Mouse (Mus musculus) lung, postnatal 10 days (tissue): ENCODE measurements around the gene Ppme1.

Experiments used
- DNase-seq: peaks from one replicate; pipeline ENCODE4 v3.0.0; 2021

The Ppme1 gene

DNA sequence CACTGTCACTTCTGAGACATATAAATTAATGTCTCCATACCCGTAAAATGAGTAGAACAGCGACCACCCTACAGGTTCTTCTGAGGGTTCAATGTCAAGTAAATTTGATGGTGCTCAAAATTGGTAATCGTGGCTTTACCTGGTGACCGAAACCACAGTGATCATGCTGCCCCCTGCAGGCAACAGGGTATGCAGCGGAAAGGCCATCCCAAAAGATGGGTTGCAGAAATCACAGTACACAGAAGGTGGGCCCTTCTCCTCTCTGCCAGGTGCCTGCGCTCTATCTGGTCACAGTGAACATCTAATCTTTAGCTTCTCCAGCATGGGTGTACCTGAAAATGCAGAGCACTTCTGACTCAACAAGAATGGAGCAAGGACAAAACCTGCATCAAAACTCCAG, 46.6 kb downstream of the Ppme1 start:
- peak; percentile 57 for DNase-seq

DNA sequence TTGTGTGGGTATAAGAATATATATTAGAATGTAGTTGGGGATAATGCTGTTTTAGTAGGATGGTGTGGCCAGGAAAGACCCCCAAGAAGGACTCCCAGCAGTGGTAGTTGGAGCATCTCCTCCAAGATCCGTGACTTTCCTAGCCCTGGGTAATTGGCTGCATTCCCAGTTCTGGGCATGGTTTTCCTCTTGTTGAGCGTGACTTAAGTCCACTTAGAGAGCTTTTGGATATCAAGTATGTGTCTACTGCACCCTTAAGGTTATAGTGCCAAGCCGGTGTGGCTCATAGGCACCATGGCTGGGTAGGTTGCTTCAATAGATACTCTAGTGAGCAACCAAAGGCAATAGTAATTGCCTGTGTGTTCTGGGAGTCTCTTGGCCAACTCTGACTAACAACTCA, 48.4 kb downstream of the Ppme1 start:
- peak; percentile 52 for DNase-seq

DNA sequence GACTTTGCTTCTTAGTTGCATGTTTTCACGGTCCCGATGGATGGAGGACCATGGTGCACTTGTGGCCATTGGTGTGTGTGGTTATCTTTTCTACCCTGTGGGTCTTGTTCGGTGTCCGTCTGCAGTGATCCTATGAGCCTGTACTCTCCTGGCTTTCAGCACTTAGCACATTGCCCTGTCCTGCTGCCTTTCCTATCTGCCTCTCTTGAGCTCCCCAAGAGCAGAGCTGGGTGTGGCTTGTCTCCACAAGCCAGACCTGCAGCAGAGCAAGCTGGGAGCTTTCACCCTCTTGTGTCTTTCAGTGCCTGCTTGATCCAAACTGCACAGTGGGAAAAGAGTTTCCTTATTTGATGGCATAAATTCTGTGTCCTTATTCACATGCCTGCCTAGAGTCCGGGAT, 54.6 kb downstream of the Ppme1 start:
- DNase-seq = no peak

DNA sequence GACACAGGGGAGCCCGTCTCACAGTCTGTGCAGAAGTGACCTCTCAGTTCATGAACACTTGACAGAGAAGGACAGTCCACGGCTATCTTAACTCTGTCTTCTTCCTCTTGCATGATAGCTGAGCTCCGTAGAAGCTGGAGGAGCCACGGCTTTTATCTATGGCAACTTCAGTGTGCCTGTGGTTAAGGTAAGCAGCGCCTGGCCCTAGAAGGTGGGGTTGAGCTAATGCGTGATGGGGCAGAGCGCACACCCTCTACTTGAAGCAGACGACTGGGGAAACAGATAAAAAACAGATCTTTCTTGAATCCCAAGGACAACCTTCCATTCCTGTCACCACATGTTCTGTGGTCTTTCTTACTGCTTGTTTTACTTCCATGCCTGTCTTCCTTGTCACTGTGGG, 55.2 kb downstream of the Ppme1 start:
- no peak for DNase-seq

DNA sequence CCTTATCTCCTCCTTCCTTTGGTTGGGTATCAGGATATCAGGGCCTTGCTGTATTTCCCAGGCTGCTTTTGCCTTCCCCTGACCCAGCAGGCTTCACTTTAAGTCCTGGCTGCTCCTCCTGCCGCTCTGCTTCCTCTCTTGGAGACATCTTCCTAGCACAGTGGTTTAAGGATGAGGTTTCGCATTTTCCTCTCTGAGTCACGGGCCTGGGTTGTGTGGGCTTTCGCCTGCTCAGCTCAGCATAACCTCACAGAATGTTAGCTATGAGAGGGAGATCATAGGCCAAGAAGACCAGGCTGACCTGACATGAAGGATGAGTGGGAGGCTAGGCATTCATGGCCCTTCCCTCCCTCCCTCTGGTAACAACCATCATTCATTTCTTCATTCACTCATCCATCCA, 59.4 kb downstream of the Ppme1 start:
- DNase-seq = no peak

DNA sequence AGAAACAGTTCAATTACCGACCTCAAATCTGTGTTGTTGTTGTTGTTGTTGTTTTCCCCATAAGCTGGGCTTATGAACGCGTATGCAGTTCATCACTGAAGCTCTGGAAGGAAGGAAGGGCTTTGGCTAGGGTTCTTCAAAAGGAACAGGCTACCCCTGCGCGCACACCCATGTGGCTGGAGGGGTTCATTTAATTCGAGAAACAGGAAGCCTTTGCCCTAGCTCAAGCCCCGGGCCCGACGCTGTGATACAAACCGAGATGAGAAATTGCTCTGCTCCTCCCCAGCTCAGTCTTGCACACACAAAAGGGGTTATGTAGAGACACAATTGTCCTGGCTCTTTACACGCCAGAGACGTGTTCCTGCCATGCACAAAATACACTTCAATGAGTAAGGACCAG, 61.8 kb downstream of the Ppme1 start:
- no peak for DNase-seq

DNA sequence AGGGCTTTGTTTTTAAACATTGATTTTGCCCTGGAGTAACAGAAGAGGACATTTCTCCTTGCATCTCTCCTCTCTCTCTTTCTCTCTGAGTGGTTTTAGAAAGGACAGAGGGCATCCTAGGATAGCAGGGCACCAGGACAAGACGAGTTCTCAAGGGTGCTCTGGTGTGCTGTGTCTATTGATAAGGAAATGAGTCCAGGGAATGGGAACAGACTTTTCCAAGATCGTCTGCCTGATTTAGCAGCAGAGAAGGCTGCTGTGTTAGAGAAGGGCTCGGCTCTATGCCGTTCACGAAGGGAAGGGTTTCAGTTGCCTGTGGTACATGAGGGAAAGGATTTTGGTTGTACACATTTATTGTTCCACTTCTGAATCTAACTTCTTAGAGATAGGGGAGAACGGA, 62.4 kb downstream of the Ppme1 start:
- no peak for DNase-seq

DNA sequence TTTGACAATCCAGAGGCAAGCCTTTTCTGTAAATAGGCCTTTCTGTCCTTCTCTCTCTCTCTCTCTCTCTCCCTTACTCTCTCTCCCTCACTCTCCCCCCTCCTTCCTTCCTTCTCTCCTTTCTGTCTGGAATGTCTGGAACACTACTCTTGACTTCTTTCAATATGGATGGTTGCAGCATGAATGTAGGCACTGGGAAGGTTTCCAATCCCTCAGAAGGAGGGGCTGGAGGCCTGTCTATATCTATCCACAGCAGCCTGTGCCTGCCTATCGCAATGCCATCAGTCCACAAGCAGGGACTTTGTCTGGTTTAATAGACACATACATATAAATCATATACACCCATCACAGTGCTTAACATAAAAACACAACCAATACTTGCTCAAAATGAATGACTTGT, 62.9 kb downstream of the Ppme1 start:
- DNase-seq = no peak

DNA sequence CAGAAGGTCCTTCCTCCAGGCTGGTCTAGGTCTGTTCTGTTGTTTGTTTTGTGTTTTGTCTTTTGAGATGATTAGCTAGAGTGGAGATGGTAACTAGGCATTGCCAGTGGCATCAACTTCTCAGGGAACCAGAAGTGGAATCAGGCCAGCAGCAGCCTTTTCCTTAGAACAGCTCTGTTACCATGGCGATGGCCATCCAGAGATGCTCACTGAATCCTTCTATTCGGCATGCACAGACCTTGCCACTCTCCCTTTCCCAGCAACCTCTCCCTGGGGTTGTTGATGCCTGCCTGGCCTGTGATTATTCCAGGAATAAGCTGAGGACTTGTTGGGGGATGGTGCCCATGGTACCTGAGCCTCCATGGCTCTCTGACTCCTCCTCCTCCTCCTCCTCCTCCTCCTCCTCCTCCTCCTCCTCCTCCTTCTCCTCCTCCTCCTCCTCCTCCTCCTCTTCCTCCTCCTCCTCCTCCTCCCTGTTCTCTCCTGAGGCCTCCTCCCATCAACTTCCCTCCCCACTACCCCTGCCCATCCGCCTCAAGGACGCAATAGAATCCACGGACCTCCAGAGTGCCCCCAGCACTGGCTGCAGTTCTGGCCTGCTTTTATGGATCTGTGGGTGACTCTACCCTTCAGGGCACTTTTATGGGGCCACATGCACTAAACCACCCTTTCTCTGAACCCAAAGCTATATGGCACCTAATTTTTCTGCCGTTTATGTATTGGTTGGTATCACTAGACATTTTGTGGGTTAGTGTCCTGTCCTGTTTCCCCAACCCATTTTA, 64.0 kb downstream of the Ppme1 start:
- no peak for DNase-seq

DNA sequence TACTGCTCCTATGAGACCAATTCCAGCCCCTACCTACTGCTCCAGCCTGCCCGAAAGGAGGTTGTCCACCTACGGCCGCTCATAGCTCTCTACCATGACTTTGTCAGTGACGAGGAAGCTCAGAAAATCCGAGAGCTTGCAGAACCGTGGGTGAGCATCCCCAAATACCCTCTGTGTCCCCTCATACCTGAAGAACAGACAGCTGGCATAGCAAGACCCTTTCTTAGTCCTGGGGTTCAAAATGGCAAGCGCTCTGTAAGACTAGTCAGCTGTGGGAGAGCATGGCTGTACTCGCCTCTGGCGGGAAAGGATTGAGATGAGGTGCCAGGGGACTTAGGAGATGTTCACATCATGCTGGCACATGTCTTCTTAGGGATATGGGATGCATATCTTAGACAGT, 66.2 kb downstream of the Ppme1 start:
- DNase-seq = no peak

DNA sequence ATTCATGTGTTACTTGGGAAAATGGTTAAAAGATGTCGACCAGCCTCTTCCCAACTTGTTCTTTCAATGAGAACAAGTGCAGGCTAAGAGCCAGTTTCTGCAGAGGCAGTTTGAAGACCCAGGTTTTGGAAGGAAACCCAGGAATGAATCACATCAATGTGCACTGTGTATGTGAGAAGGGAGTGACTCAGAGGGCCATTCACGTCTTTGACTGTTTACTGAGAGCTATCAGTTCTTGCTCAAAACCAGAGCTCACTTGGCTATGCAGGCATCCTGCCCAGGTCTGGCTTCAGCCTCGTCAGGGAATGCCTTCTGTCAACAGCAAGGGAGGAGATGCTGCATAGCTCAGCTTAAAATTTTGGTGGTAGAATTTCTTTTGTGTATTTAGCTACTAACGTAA, 69.8 kb downstream of the Ppme1 start:
- peak; percentile 85 for DNase-seq

DNA sequence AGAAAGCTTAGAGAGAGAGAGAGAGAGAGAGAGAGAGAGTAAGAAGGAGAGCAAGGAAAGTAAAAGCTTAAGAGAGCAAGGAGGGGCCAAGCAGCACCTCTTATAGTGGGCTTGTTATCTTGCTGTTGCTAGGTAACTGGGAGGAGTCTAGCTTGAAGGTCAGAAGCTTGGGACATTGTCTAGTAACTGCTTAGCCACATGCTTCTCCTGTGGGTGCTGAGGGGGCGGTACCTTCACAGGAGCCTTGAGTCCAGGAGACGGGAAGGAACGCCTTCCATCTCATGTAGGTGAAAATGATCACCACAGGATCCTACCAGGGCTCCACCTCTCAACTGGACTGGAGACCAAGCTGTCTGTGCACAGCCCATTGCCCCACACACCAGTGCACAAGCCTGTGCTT, 70.7 kb downstream of the Ppme1 start:
- no peak for DNase-seq

DNA sequence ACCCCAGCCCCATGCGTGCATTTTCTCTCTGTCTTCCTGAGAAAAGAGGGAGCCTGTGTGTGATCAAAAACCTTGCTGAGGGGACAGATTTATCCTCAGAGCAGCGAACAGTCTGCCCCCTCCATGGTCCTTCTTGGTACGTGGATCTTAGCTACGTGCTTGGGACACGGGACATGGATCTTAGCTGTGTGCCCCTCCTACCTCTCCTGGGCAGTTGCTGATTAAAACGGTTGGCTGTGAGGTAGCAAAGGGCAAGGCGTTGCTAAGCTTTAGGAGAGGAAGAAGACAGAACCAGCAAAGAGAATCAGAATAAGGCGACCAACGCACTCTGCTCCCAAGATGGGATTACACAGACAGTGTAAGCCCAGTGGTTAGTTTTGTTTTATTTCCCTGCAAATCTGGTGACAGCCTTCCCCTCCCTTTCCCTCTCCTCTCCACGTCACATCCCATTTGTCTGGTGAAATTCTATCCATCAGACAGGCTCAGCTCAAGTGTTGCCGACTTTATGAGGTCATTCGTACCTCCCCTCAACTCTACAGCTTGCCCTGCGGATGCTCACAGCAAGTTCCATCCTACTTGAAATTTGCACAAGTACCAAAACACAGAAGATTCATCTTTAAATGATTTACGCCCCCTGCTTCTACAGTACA, 73.1 kb downstream of the Ppme1 start:
- DNase-seq = peak; percentile 21

DNA sequence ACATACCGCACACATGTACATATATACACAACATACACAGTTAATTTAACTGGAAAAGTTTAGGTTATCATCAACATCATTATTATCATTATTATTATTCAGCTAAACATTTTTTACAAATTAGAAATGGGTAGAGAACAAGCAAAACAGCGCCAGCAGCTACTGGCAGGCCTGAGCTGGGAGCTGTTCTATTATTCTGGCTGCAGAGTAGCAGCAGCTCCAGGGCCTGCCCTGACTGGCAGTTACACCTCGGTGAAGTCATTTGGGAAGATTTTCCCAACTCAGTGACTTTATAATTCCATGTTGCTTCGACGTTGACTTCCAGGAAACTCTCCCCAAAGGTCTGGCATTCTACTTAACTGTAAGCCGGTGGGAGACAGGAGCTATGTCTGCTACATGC, 75.4 kb downstream of the Ppme1 start:
- DNase-seq = no peak

DNA sequence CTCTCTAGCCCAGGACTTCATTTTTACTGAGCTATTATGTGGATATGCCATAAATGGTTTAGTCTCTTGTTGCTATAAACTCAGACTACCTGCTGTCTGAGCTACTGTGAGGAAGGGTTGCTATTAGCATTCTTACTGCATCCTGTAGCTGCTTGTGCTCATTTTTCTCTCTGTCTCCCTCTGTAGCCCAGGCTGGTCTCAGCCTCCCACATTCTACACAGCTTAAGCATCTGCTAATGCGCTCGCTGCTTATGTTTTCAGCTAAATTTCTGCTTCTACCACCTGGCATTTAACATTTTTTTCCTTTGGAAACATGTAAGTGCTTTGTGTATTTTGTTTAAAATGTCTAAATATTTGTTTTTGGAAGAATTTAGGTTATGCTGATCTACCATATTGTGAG, 76.4 kb downstream of the Ppme1 start:
- DNase-seq = no peak

DNA sequence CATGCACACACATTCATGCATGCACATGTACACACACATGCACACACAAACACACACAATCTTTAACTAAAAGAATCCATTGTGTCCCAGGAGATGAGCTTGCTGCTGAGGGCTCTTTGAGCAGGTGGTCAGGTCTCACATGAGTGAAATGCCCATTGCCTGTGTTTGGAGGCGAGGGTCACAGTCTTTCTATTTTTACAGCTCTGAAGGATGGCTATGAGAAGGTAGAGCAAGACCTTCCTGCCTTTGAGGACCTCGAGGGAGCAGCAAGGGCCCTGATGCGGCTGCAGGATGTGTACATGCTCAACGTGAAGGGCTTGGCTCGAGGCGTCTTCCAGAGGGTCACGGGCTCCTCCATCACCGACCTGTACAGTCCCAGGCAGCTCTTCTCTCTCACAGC, 78.6 kb downstream of the Ppme1 start:
- no peak for DNase-seq

DNA sequence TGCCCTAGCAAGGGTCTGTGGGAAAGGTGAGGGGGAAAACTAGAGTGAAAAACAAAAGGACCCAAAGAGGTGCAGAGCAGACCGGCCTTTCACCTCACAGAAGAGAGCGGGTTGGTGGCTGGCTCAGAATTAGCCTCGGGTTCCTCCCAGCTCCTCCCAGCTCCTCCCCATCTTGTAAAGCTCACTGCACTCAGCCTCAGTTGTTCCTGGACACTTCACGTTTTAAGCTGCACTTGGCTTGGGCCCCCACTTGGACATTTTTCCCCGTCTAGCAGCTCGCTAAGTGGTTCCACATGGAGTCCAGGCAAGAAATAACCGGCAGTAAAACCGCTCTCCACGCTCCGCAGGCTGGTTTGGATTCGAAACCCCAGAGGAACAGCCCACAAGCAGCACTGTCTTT, 83.5 kb downstream of the Ppme1 start:
- peak; percentile 60 for DNase-seq

DNA sequence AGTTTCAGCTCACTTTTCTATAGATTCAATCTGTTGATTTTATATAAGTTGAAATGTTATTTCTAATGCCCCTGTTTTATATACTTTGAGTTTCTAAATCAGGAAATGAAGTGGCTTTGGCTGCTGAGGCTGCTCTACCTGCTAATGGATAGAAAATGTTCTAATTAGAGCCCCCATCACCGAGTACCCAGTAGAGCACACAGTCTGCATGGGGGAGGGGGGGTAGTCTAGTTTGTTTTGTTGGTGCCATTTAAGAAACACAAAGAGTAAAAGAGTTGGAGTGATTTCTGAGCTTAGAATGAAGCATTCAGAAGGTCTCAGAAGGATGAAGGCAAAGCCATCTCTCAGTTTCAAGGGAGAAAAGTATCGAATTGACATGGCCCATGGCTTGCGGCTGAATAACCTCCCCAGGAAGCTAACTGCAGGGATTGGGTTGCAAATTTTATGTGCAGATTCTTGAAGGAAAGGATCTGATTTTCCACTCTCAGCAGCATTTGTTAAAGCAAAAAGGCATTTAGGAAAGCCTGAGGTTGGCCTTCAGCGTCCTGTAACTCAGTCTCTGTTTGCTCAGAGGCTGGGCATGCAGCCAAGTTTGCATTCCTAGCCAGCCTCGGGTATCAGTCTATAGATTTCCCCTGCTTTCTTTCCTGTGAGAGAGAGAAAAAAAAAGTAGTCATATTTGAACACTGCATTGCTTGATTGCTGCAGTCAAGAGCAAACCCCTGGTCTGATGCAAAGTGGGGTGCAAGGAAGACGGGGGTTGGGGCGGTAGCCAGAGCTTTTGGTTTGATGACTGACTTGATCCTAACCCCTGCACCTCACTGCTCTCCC, 84.1 kb downstream of the Ppme1 start:
- peak; percentile 79 for DNase-seq

DNA sequence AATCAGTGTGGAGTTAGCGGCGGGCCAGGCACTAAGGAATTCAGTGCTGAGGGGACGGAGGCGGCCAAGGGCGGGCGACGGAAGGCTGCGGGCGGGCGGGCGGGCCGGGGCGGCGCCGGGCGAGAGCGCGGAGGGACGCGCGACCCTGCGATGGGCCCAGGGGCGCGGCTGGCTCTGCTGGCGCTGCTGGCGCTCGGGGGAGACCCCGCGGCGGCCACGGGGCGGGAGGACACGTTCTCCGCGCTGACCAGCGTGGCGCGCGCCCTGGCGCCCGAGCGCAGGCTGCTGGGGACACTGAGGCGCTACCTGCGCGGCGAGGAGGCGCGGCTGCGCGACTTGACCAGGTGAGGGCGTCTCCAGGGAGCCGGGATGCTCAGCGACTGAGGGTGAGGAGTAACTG, 86.7 kb downstream of the Ppme1 start, which contains the start of gene P4ha3:
TSS of gene P4ha3 (plus strand) at position 138 of the 400 bp plus-strand sequence.
- DNase-seq = peak; percentile 41

DNA sequence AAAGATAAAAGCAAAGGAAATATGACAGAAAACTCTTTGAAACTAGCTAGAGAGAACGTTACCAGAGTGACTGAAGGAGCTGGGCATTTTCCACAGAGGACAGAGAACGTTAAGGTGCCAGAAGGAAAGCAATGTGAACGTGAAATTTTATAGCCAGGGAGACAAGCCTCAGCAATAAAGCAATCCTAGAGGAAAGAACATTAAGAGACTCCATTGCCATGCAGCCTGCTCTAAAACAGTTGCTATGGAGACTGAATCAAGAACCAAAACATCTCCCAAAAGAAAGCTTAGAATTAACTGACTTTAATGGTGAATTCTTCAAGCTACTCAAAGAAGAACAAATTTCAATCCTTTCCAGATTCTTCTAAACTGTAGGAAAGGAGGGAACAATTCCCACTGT, 88.8 kb downstream of the Ppme1 start:
- DNase-seq = no peak

DNA sequence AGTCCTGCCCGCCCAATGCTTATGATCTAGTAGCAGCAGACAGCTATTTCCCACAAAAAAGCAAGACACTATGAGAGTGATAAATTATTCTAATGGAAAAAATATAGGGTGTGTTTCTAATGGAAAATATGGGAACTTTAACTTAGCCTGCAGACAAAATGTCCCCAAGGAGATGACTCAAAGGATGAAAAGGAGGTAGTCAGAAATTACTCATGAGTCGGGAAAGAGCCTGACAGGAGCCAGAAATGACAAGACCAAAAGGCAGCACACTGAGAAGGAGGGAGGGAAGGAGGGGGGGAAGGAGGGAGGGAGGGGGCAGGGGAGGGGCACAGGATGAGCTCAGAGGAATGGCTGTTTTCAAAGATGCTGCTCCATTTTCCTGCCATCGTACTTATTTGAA, 90.5 kb downstream of the Ppme1 start:
- DNase-seq = no peak

DNA sequence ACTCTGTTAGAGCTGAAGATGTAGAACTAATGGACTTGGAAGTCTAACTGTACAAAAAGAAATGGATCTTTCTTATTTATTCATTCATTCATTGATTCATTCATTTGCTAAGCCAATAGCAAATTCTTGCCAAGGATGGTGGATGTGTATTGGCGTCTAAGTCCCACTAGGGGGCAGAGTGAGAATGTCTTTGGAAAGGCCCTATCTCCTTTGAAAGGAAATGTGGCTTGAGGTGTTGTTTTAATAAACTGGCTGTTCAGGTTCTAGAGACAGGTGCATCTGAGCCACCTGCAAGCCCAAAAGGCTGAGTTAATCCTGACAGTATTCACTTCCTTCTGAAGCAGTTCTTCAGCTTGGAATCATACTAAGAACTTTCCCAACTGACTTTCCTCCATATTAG, 92.3 kb downstream of the Ppme1 start:
- DNase-seq = peak; percentile 69
